Mouse (Mus musculus): ENCODE data around the gene Zscan26. TPM values are rescaled to one million over a fixed set of nuclear protein-coding genes. Genes with fewer than 3 reads are reported as not detected.
A peak's percentile ranks its signal among the peaks of the same experiment; 100 is the strongest.
"Not testable (repeated sequence)": the region's sequence is repeated elsewhere in the genome, so short reads cannot be mapped to it uniquely, and the experiment has no call there.

Gene Zscan26
- total and polyA plus RNA-seq, 3 experiments: 14.8 to 21.8 (median 21.8) TPM

DNA sequence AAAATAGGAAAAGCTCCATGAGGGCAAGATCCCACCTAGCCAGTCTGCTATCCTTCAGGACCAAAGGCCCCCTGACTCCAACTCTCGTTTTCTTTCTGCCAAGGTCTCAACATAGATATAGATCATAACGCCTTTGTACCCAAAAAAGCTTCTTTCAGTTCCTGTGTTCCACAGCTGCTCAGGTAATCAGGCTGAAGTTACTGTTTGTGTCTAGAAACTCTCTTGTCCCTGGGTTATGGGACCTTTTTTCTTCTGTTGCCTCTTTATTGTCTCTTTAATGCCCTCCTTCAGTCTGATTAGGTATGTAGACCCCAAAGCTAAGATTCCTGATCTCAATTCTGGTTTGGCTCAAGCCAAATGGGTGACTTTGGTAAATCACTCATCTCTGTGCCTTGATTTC is 56.0 kb downstream of the Zscan26 start:
- no peak overlapping the region for H3K9ac ChIP-seq (ENCODE audit: low read depth, low read length)
- no peak for TF ChIP-seq EP300 (IDR thresholded peaks at IDR 0.05; ENCODE audit: insufficient read depth, low read depth, low read length)
- no peak for TF ChIP-seq CTCF (IDR thresholded peaks at IDR 0.05)
- TF ChIP-seq POLR2A (IDR thresholded peaks at IDR 0.05; ENCODE audit: insufficient read depth, low read depth, low read length): no peak
- DNase-seq: no peak
- no peaks in the 10 kb centered on the region for H3K79me2 ChIP-seq (replicated peaks; ENCODE audit: control insufficient read depth, insufficient read depth, low read length)
- H3K4me1 ChIP-seq (ENCODE audit: control insufficient read depth, insufficient read depth, low read length): peaks cover 6% of the 10 kb centered on the region
- peaks cover 37% of the 10 kb centered on the region for H3K36me3 ChIP-seq (ENCODE audit: control insufficient read depth, insufficient read depth, low read length)
- no peak overlapping the region for H3K27ac ChIP-seq
- H3K27me3 ChIP-seq (ENCODE audit: control insufficient read depth, insufficient read depth, low read length): no peaks in the 10 kb centered on the region
- WGBS: 59% methylated on average over 2 of the region's 2 CpGs
- intact Hi-C loops (cut with DNase I): loop anchor here (2.0 kb wide), 1 partner anchor 69 kb away; no protein-coding TSS in a partner anchor
- no peak overlapping the region for H3K4me3 ChIP-seq

DNA sequence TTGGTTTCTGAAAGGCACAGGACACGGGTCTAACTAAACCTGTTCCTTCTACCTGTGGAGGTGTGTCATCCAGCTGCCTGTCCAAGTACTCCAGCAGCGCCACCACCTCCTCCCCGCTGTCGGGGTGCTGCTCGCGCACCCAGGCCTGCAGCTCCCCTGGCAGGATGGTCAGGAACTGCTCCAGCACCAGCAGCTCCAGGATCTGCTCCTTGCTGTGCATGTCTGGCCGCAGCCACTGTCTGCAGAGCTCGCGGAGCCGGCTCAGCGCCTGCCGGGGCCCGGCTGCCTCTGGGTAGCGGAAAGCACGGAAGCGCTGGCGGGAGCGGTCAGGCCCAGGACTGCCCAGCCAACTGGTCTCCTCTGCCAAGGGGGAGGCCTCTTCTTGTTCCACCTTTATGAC is 57.5 kb downstream of the Zscan26 start:
- not testable (repeated sequence) for H3K27me3 ChIP-seq (ENCODE audit: control insufficient read depth, insufficient read depth, low read length); H3K4me1 ChIP-seq (ENCODE audit: control insufficient read depth, insufficient read depth, low read length); H3K79me2 ChIP-seq (replicated peaks; ENCODE audit: control insufficient read depth, insufficient read depth, low read length); H3K4me3 ChIP-seq; H3K9ac ChIP-seq (ENCODE audit: low read depth, low read length); H3K27ac ChIP-seq
- DNase-seq: peak; percentile 26 to 53
- intact Hi-C loops (cut with DNase I): loop anchor here (2.0 kb wide), 1 partner anchor 67 kb away; no protein-coding TSS in a partner anchor
- 90% methylated on average over 18 of the region's 18 CpGs for WGBS
- peaks cover 33% of the 10 kb centered on the region for H3K36me3 ChIP-seq (ENCODE audit: control insufficient read depth, insufficient read depth, low read length)

DNA sequence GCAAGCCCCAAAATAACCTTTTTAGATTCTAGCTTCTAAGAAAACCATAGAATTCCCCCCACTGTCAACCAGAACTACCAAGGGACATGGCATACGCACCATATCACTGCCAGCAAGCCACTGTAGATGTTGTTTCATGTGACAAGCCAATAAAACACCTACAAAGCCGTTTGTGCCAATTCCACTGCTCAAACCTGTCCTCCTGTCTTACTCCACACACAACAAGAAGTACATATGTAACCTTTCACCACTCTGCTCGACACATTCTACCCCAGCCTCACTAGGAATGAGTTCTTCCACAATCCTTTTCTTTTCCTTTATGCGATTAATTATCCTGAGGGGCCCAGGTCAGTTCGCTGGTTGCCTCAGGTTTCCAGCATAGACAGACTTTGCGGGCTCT is 57.9 kb downstream of the Zscan26 start:
- 93% methylated on average over 6 of the region's 6 CpGs for WGBS
- no peak overlapping the region for H3K9ac ChIP-seq (ENCODE audit: low read depth, low read length)
- peaks cover 3% of the 10 kb centered on the region for H3K4me1 ChIP-seq (ENCODE audit: control insufficient read depth, insufficient read depth, low read length)
- no peak overlapping the region for H3K27ac ChIP-seq
- no peak overlapping the region for H3K4me3 ChIP-seq
- DNase-seq: no peak
- no peaks in the 10 kb centered on the region for H3K27me3 ChIP-seq (ENCODE audit: control insufficient read depth, insufficient read depth, low read length)
- intact Hi-C loops (cut with DNase I): loop anchor here (2.0 kb wide), 1 partner anchor 67 kb away; no protein-coding TSS in a partner anchor
- TF ChIP-seq CTCF (IDR thresholded peaks at IDR 0.05) (no peak), POLR2A (IDR thresholded peaks at IDR 0.05; ENCODE audit: insufficient read depth, low read depth, low read length) (no peak), EP300 (IDR thresholded peaks at IDR 0.05; ENCODE audit: insufficient read depth, low read depth, low read length) (no peak)
- H3K36me3 ChIP-seq (ENCODE audit: control insufficient read depth, insufficient read depth, low read length): peaks cover 35% of the 10 kb centered on the region
- H3K79me2 ChIP-seq (replicated peaks; ENCODE audit: control insufficient read depth, insufficient read depth, low read length): no peaks in the 10 kb centered on the region

DNA sequence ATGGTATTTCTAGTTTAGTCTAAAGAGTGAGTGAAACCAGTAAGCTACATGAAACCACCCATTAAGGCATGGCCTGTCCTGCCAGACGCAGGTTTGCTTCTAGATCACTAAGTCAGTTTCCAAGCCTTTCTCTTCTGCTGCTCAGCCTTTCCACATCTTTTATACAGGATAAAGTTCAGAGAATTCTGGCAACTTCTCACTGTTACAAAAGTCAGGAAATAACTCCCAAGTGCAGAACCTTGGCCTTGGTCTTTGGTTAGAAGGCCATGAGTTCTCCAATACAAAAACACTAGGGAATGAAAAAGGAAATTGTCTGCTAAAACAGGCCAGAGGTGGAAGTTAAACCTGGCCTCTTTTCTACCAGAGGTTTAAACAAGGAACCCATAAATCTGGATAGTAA is 58.3 kb downstream of the Zscan26 start:
- 98% methylated on average over 1 of the region's 1 CpGs for WGBS
- TF ChIP-seq POLR2A (IDR thresholded peaks at IDR 0.05; ENCODE audit: insufficient read depth, low read depth, low read length) (no peak), EP300 (IDR thresholded peaks at IDR 0.05; ENCODE audit: insufficient read depth, low read depth, low read length) (no peak), CTCF (IDR thresholded peaks at IDR 0.05) (no peak)
- Histone ChIP-seq H3K9ac (ENCODE audit: low read depth, low read length) (no peak overlapping the region), H3K79me2 (replicated peaks; ENCODE audit: control insufficient read depth, insufficient read depth, low read length) (no peaks in the 10 kb centered on the region), H3K27me3 (ENCODE audit: control insufficient read depth, insufficient read depth, low read length) (no peaks in the 10 kb centered on the region), H3K4me1 (ENCODE audit: control insufficient read depth, insufficient read depth, low read length) (peaks cover 3% of the 10 kb centered on the region), H3K4me3 (no peak overlapping the region), H3K36me3 (ENCODE audit: control insufficient read depth, insufficient read depth, low read length) (peaks cover 35% of the 10 kb centered on the region), H3K27ac (no peak overlapping the region)
- intact Hi-C loops (cut with DNase I): no loop called here
- no peak for DNase-seq

Small RNA genes within 50 kb of the gene (microRNA-seq; reads per million reads assigned to microRNA genes)
- gene Mir1896 (0 reads per million in 2 experiments), gene Mir6942 (0 to 0.56 reads per million in 2 experiments)

Other genes starting within 250 kb of the Zscan26 start
- not detected for gene Gpx5, start 161.0 kb downstream of the Zscan26 start, total RNA-seq (2021)
- not detected in 2 replicates for gene Gpx5, start 161.0 kb downstream of the Zscan26 start, polyA plus RNA-seq (2012; rRNA removed)
- gene Gpx6, start 141.6 kb downstream of the Zscan26 start, total RNA-seq (2021): not detected
- not detected in 2 replicates for gene Gpx6, start 141.6 kb downstream of the Zscan26 start, polyA plus RNA-seq (2012; rRNA removed)
- gene Olfr1367, start 106.8 kb downstream of the Zscan26 start, total RNA-seq (2021): not detected
- gene Olfr1367, start 106.8 kb downstream of the Zscan26 start, polyA plus RNA-seq (2012; rRNA removed): not detected in 2 replicates
- 1 to 10 TPM; 4.8 to 5.1 TPM for gene Zscan12, start 90.9 kb downstream of the Zscan26 start, total RNA-seq (2021)
- 1.3 and 2.5 TPM in 2 replicates for gene Zscan12, start 90.9 kb downstream of the Zscan26 start, polyA plus RNA-seq (2012; rRNA removed)
- gene Zkscan3, start 51.0 kb downstream of the Zscan26 start, total RNA-seq (2021): 10 to 100 TPM; 23.2 to 27.7 TPM
- gene Zkscan3, start 51.0 kb downstream of the Zscan26 start, polyA plus RNA-seq (2012; rRNA removed): 18.7 and 35.6 TPM in 2 replicates
- under 1 TPM; 0.41 to 0.50 TPM for gene Pgbd1, start 12.7 kb downstream of the Zscan26 start, total RNA-seq (2021)
- 0.43 and 0.59 TPM in 2 replicates for gene Pgbd1, start 12.7 kb downstream of the Zscan26 start, polyA plus RNA-seq (2012; rRNA removed)
- gene Nkapl, start 14.8 kb upstream of the Zscan26 start, total RNA-seq (2021): under 1 TPM; 0.34 to 0.99 TPM
- gene Nkapl, start 14.8 kb upstream of the Zscan26 start, polyA plus RNA-seq (2012; rRNA removed): 0.18 TPM in 1 of 2 replicates, not detected in the other
- 1 to 10 TPM in 1 of 2 experiments, under 1 TPM in 1; 0.77 to 1.1 TPM for gene Zkscan4, start 25.2 kb upstream of the Zscan26 start, total RNA-seq (2021)
- gene Zkscan4, start 25.2 kb upstream of the Zscan26 start, polyA plus RNA-seq (2012; rRNA removed): 0.47 and 0.94 TPM in 2 replicates
- gene Gm10065, start 25.7 kb upstream of the Zscan26 start, total RNA-seq (2021): not detected
- gene Gm10065, start 25.7 kb upstream of the Zscan26 start, polyA plus RNA-seq (2012; rRNA removed): not detected in 2 replicates
- gene AK157302, start 41.5 kb upstream of the Zscan26 start, total RNA-seq (2021): 10 to 100 TPM; 25.4 to 27.3 TPM
- 0.82 and 2.0 TPM in 2 replicates for gene AK157302, start 41.5 kb upstream of the Zscan26 start, polyA plus RNA-seq (2012; rRNA removed)
- gene Gm11273, start 47.7 kb upstream of the Zscan26 start, total RNA-seq (2021): 100 to 1,000 TPM; 241 to 252 TPM
- 65.2 and 74.9 TPM in 2 replicates for gene Gm11273, start 47.7 kb upstream of the Zscan26 start, polyA plus RNA-seq (2012; rRNA removed)
- gene Zkscan8, start 77.4 kb upstream of the Zscan26 start, total RNA-seq (2021): 10 to 100 TPM in 1 of 2 experiments, 1 to 10 TPM in 1; 9.1 to 12.3 TPM
- gene Zkscan8, start 77.4 kb upstream of the Zscan26 start, polyA plus RNA-seq (2012; rRNA removed): 2.8 and 6.3 TPM in 2 replicates
- gene Olfr1366, start 89.1 kb upstream of the Zscan26 start, total RNA-seq (2021): not detected
- gene Olfr1366, start 89.1 kb upstream of the Zscan26 start, polyA plus RNA-seq (2012; rRNA removed): not detected in 2 replicates
- not detected for gene Olfr1535, start 106.2 kb upstream of the Zscan26 start, total RNA-seq (2021)
- gene Olfr1535, start 106.2 kb upstream of the Zscan26 start, polyA plus RNA-seq (2012; rRNA removed): not detected in 2 replicates
- not detected for gene Olfr1364, start 128.0 kb upstream of the Zscan26 start, total RNA-seq (2021)
- gene Olfr1364, start 128.0 kb upstream of the Zscan26 start, polyA plus RNA-seq (2012; rRNA removed): not detected in 2 replicates
- gene Olfr1362, start 160.3 kb upstream of the Zscan26 start, total RNA-seq (2021): not detected
- gene Olfr1362, start 160.3 kb upstream of the Zscan26 start, polyA plus RNA-seq (2012; rRNA removed): not detected in 2 replicates
- not detected for gene Olfr11, start 188.8 kb upstream of the Zscan26 start, total RNA-seq (2021)
- gene Olfr11, start 188.8 kb upstream of the Zscan26 start, polyA plus RNA-seq (2012; rRNA removed): not detected in 2 replicates
- not detected for gene Olfr1361, start 209.7 kb upstream of the Zscan26 start, total RNA-seq (2021)
- not detected in 2 replicates for gene Olfr1361, start 209.7 kb upstream of the Zscan26 start, polyA plus RNA-seq (2012; rRNA removed)
- not detected for gene Olfr1360, start 223.7 kb upstream of the Zscan26 start, total RNA-seq (2021)
- not detected in 2 replicates for gene Olfr1360, start 223.7 kb upstream of the Zscan26 start, polyA plus RNA-seq (2012; rRNA removed)
- not detected for gene Olfr1359, start 244.4 kb upstream of the Zscan26 start, total RNA-seq (2021)
- not detected in 2 replicates for gene Olfr1359, start 244.4 kb upstream of the Zscan26 start, polyA plus RNA-seq (2012; rRNA removed)